Mouse (Mus musculus) forebrain, embryonic 16.5 days (tissue): ENCODE results near the gene Lrch3. TPM values are rescaled to one million over a fixed set of nuclear protein-coding genes. Genes with fewer than 3 reads are reported as not detected.
A peak's percentile ranks its signal among the peaks of the same experiment; 100 is the strongest.
"Not testable (repeated sequence)": the region's sequence is repeated elsewhere in the genome, so short reads cannot be mapped to it uniquely, and the experiment has no call there.

ENCODE experiments used
- ATAC-seq: fragments of 200-750 bp; cut with Nextera tagmentation; 2 replicates; pipeline ENCODE4 v1.8.0; 2017; ENCODE audit warnings: mild to moderate bottlenecking, moderate library complexity
- H3K27ac ChIP-seq: fragments of 300-500 bp; sonication (generic); 2 replicates; pipeline ENCODE4 v1.5.1; 2014; ENCODE audit warnings: low read length, control low read depth
- H3K27me3 ChIP-seq: fragments of 300-500 bp; sonication (generic); replicated peaks from 2 replicates; pipeline ENCODE4 v1.6.1; 2014; ENCODE audit warnings: low read length; ENCODE audit not compliant: control insufficient read depth, insufficient read depth
- H3K36me3 ChIP-seq: fragments of 300-500 bp; sonication (generic); 2 replicates; pipeline ENCODE4 v1.6.1; 2014; ENCODE audit not compliant: control insufficient read depth, insufficient read depth
- H3K4me1 ChIP-seq: fragments of 300-500 bp; sonication (generic); replicated peaks from 2 replicates; pipeline ENCODE4 v1.6.1; 2014; ENCODE audit warnings: low read length; ENCODE audit not compliant: control insufficient read depth, insufficient read depth
- H3K4me2 ChIP-seq: fragments of 300-500 bp; sonication (generic); 2 replicates; pipeline ENCODE4 v1.6.1; 2014; ENCODE audit warnings: mild to moderate bottlenecking, low read length, control low read depth
- H3K4me3 ChIP-seq: fragments of 300-500 bp; sonication (generic); replicated peaks from 2 replicates; pipeline ENCODE4 v1.5.1; 2014; ENCODE audit warnings: mild to moderate bottlenecking, low read length, control low read depth
- H3K9ac ChIP-seq: fragments of 300-500 bp; sonication (generic); replicated peaks from 2 replicates; pipeline ENCODE4 v1.6.1; 2014; ENCODE audit warnings: low read depth, low read length, control low read depth
- H3K9me3 ChIP-seq: fragments of 300-500 bp; sonication (generic); 2 replicates; pipeline ENCODE4 v1.6.1; 2016; ENCODE audit warnings: low read length; ENCODE audit not compliant: control insufficient read depth
- WGBS: fragments of 180-500 bp; shearing (Covaris S2); extraction: QIAGEN DNeasy Blood & Tissue Kit; methylation state at CpG from one replicate; pipeline ENCODE4 v1.1.7; 2014; 5-methylcytosine and 5-hydroxymethylcytosine counted together
- polyA plus RNA-seq: library from polyadenylated mRNA; unstranded; fragments of >200 nt; fragmentation: Nextera tagmentation; extraction: Ambion mirVana; gene quantifications from 2 replicates; pipeline ENCODE4 v1.2.1, GENCODE M21; 2015

Lrch3 gene
- polyA plus RNA-seq, 1 experiment from 2014 or later, result 44.7 TPM

DNA sequence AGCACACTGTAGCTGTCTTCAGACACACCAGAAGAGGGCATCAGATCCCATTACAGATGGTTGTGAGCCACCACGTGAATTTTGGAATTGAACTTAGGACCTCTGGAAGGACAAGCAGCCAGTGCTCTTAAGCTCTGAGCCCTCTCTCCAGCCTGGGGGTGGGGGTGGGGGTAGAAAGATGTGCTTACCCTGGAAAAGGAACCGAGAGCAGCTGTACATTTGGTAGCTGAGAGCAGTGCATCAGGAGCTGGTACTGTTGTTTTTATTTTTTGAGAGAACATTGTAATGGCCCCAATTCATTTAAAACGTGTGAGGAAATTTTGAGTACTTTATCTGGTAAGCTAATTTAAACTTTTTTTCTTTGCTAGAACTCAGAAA is 11.9 kb upstream of the Lrch3 start:
- Histone ChIP-seq H3K9me3 (no peaks in the 10 kb centered on the region), H3K4me3 (no peak overlapping the region), H3K27ac (no peak overlapping the region), H3K36me3 (peaks cover 14% of the 10 kb centered on the region; the same call in 1 of the 2 replicates), H3K27me3 (no peaks in the 10 kb centered on the region), H3K9ac (no peak overlapping the region), H3K4me2 (no peak overlapping the region), H3K4me1 (no peaks in the 10 kb centered on the region)
- 68% methylated on average over 3 of the region's 3 CpGs for WGBS
- no peak for ATAC-seq

DNA sequence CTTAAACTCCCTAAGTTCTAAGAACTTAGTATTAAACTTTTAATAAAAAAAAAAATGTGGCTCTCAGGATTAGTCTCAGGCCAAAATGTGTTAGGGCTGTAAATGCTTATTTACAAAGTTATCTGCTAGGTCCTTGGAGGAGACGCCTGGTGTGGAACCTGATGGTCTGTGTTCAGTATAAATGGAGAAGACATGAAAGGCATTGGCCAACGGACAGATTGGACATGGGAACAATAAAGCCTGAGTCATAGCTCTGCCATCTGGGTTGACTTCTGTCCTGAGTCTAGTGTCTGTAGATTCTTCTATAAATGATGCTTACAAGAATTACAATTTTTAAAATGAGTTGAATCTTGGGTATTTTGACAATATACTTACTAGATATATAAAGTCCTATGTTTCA is 7.7 kb upstream of the Lrch3 start:
- H3K4me3 ChIP-seq, result no peak overlapping the region
- no peak overlapping the region for H3K9ac ChIP-seq
- no peak overlapping the region for H3K27ac ChIP-seq
- H3K4me2 ChIP-seq, result no peak overlapping the region
- H3K27me3 ChIP-seq, result no peaks in the 10 kb centered on the region
- H3K36me3 ChIP-seq, result peaks cover 5% of the 10 kb centered on the region; the same call in 1 of the 2 replicates
- no peak for ATAC-seq
- H3K4me1 ChIP-seq, result no peaks in the 10 kb centered on the region
- no peaks in the 10 kb centered on the region for H3K9me3 ChIP-seq
- 89% methylated on average over 2 of the region's 2 CpGs for WGBS

DNA sequence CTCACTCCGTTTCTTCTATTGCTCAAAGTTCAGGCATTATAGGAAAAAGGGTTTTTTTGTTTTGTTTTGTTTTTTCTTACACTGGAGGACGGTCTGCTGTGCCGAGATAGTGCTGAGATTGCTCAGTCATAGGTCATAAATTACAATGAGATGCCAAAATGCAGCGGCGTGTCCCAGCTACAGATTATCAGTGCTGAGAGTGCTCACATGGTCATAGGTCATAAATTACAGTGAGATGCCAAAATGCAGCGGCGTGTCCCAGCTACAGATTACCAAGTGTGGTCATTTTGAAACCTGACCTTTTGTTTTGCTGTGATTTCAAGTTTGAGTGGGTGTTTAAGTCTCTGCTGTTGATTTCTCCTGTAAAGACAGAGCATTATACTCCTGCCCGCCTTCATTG is 7.2 kb upstream of the Lrch3 start:
- no peak overlapping the region for H3K27ac ChIP-seq
- no peaks in the 10 kb centered on the region for H3K27me3 ChIP-seq
- peaks cover 4% of the 10 kb centered on the region; the same call in 1 of the 2 replicates for H3K36me3 ChIP-seq
- H3K9me3 ChIP-seq, result no peaks in the 10 kb centered on the region
- H3K9ac ChIP-seq, result no peak overlapping the region
- H3K4me3 ChIP-seq, result no peak overlapping the region
- WGBS, result 92% methylated on average over 8 of the region's 8 CpGs
- H3K4me2 ChIP-seq, result no peak overlapping the region
- H3K4me1 ChIP-seq, result no peaks in the 10 kb centered on the region
- no peak for ATAC-seq

DNA sequence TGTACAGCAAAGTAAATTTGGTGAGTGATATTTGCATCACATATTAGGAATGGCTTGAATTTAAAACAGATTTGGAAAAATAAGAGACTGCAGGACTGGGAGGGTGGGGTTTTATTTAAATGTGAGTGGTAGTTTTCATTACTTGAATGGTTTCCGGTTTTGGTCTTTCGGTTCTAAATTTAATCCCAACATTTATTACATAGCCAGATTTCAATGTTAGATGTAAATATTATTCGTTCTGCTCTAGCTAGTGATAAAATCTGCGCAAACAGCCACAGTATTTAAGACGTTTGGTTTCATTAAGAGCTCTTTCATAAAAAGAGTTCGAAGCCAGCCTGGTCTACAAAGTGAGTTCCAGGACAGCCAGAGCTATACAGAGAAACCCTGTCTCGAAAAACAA is 688 bp upstream of the Lrch3 start:
- H3K4me3 ChIP-seq, result no peak overlapping the region
- peaks cover 6% of the 10 kb centered on the region for H3K4me1 ChIP-seq
- H3K27me3 ChIP-seq, result no peaks in the 10 kb centered on the region
- peak overlapping the region; percentile 75 for H3K4me2 ChIP-seq
- H3K27ac ChIP-seq, result no peak overlapping the region
- 71% methylated on average over 7 of the region's 7 CpGs for WGBS
- H3K9me3 ChIP-seq, result no peaks in the 10 kb centered on the region
- ATAC-seq, result no peak
- H3K9ac ChIP-seq, result no peak overlapping the region
- H3K36me3 ChIP-seq, result no peaks in the 10 kb centered on the region

DNA sequence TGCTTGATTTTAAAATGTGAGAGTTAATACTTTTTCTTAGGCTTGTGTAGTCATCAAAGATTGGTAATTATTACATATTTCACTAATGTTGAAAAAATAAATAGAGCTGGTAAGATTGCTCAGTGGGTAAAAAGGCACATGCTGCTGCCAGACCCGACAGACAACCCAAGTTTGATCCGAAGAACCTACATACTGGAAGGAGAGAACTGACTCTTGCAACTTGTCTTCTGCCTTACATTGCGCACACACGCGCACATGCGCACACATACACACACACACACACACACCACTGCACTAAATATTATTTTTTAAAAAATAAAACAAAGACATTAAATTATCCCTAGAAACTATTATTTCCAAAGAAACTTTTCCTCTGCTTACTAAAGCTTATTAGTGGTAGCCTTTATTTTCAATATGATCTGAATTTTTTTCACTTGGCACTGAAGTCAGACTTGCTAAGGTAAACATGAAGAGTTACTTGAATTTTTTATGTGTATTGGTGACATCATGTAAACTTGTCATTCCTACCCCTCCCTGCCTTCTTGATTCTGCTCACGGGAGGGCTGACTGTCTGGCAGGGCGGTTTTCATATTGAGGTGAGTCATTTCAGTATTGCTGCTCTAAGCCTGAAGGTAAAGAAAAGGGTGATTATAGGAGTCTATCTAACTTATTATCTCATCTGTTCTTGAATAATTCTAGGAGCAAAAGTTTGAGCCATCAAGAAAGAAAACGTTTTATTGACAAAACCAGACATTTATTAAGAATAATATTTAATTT is 1.6 kb downstream of the Lrch3 start:
- no peak overlapping the region for H3K9ac ChIP-seq
- 71% methylated on average over 9 of the region's 9 CpGs for whole genome bisulfite sequencing
- no peak for ATAC-seq

DNA sequence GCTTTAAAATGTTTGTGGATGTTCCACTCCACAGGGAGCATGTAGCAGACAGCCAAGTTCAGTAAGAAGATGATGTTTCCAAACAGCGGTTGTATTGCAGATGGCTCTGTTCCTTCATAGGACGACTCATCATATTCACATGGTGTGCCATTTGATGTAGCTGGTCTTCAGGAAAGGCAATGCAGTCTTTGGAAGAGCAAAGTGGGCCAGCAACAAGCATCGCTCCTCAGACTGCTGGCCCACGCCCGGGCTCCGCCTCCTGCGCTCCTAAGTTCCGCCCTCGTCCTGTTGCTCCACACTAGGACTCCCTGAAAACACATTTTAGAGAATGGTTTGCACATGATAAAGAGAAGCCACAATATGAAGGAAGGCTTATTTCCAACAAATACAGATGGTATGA is 12.7 kb downstream of the Lrch3 start:
- not testable (repeated sequence) for H3K27me3 ChIP-seq, H3K4me1 ChIP-seq, H3K36me3 ChIP-seq, H3K4me2 ChIP-seq, H3K4me3 ChIP-seq, H3K9ac ChIP-seq, ATAC-seq, H3K9me3 ChIP-seq, H3K27ac ChIP-seq
- 87% methylated on average over 9 of the region's 9 CpGs for WGBS

More for the DNA sequence above, 1.6 kb downstream of the Lrch3 start:
- H3K27me3 ChIP-seq, result no peaks in the 10 kb centered on the region
- H3K9me3 ChIP-seq, result no peaks in the 10 kb centered on the region
- peak overlapping the region; percentile 23 for H3K4me3 ChIP-seq
- no peak overlapping the region for H3K27ac ChIP-seq
- H3K4me1 ChIP-seq, result peaks cover 6% of the 10 kb centered on the region
- H3K36me3 ChIP-seq, result no peaks in the 10 kb centered on the region
- peak overlapping the region; percentile 45 for H3K4me2 ChIP-seq

DNA sequence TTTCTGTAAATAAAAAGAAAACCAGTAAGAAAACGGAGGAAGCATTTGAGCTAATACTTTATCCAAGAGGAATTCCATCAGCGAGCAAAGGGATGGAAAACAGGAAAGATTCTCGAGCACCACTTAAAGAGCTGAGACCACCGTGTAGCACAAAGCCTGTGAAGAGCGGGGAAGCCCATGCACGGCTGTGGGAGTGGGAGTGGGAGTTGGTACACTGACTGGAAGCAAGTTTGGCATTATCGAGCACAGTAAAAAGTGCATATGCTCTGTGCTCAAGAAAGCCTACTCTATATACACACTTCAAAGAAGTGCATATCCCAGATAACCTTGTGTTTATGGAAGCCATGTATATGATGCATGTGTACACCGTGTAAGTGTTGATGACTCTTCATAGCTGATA is 13.1 kb downstream of the Lrch3 start:
- no peaks in the 10 kb centered on the region for H3K36me3 ChIP-seq
- no peak overlapping the region for H3K4me3 ChIP-seq
- ATAC-seq, result no peak
- 0 out of 2 replicates have a peak, but pooled peaks cover 3% of the 10 kb centered on the region for H3K4me1 ChIP-seq
- no peaks in the 10 kb centered on the region for H3K27me3 ChIP-seq
- no peak overlapping the region for H3K9ac ChIP-seq
- H3K4me2 ChIP-seq, result no peak overlapping the region
- WGBS, result 84% methylated on average over 8 of the region's 8 CpGs
- no peak overlapping the region for H3K27ac ChIP-seq
- no peaks in the 10 kb centered on the region for H3K9me3 ChIP-seq

DNA sequence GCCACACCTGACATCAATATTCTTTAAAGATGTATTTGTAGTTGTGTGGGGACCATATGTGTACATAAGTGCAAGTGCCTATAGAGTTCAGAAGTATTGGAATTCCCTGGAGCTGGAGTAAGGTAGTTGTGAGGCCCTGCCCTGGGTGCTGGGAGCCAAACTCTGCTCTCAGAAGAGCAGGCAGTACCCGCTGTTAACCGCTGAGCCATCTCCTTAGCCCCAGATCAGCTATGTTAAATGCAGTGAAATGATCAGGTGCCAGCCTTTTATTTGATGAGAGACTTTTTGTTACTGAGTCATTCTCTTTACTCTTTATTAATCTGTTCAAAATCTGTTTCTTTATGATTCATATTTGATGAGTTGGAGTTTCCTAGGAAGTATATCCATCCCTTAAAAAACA is 16.0 kb downstream of the Lrch3 start:
- no peak overlapping the region for H3K4me2 ChIP-seq
- ATAC-seq, result no peak
- no peak overlapping the region for H3K4me3 ChIP-seq
- no peaks in the 10 kb centered on the region for H3K9me3 ChIP-seq
- H3K9ac ChIP-seq, result no peak overlapping the region
- H3K27me3 ChIP-seq, result no peaks in the 10 kb centered on the region
- no peak overlapping the region for H3K27ac ChIP-seq
- H3K36me3 ChIP-seq, result no peaks in the 10 kb centered on the region
- WGBS, result 14% methylated on average over 2 of the region's 2 CpGs
- H3K4me1 ChIP-seq, result 0 out of 2 replicates have a peak, but pooled peaks cover 3% of the 10 kb centered on the region

DNA sequence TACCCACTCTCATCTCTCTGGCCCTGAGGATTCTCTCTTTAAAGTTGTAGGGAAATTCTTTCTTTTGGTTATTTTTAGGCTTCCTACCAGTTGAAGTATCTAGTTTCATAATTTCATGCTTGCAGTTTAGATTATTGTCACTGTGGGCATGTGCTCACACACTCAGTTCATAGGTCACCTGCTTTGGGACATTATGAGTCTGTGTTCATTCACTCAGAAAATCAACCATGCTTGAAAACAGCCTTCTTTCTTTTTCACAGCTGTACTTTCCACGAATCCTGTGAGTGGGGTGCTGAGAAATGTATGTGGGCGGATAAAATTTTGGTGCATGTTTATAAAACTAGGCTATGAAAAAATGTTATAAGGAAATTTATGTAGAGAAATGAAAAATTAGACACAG is 20.6 kb downstream of the Lrch3 start:
- H3K27ac ChIP-seq, result no peak overlapping the region
- H3K4me1 ChIP-seq, result peaks cover 7% of the 10 kb centered on the region
- H3K9ac ChIP-seq, result no peak overlapping the region
- no peak overlapping the region for H3K4me3 ChIP-seq
- no peaks in the 10 kb centered on the region for H3K36me3 ChIP-seq
- H3K27me3 ChIP-seq, result no peaks in the 10 kb centered on the region
- no peaks in the 10 kb centered on the region for H3K9me3 ChIP-seq
- no peak for ATAC-seq
- no peak overlapping the region for H3K4me2 ChIP-seq
- 71% methylated on average over 2 of the region's 2 CpGs for WGBS

DNA sequence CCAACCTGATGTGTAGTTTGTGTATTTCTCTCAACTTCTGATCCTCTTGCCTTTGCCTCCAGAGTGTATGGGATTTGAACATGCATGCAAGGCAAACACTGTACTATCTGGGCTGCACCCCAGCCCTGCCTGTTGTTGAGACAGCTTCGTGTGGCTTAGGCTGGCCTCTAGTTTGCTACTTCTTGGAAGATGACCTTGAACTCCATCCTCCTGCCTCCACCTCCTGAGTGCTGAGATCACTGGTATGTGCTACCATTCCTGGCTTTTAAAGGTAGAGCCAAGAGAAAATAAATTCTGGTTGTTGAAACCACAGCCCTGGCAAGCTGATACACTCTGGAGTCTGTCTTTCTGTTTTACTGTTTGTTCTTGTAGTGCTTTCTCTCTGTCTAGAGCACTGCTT is 21.2 kb downstream of the Lrch3 start:
- peaks cover 7% of the 10 kb centered on the region for H3K4me1 ChIP-seq
- H3K9me3 ChIP-seq, result no peaks in the 10 kb centered on the region
- no peak overlapping the region for H3K27ac ChIP-seq
- no peaks in the 10 kb centered on the region for H3K36me3 ChIP-seq
- no peaks in the 10 kb centered on the region for H3K27me3 ChIP-seq
- no peak overlapping the region for H3K4me3 ChIP-seq
- H3K4me2 ChIP-seq, result no peak overlapping the region
- ATAC-seq, result no peak
- 85% methylated on average over 1 of the region's 1 CpGs for WGBS
- no peak overlapping the region for H3K9ac ChIP-seq
